Mouse (Mus musculus) layer of hippocampus, postnatal 25 days (tissue): ENCODE data around the gene Dnajb6. TPM values are rescaled to one million over a fixed set of nuclear protein-coding genes. Genes with fewer than 3 reads are reported as not detected.

Source experiments
- DNase-seq, 2 experiments: peaks; one replicate each; pipeline ENCODE4 v3.0.0; 2022; ENCODE audit warnings: mixed read lengths in 2 of 2, low spot score in 1 of 2; ENCODE audit errors: extremely low spot score in 1 of 2
- total RNA-seq, 2 experiments: library from RNA; stranded (reverse); gene quantifications; 2 replicates each; pipeline ENCODE4 v1.2.3; 2021

Gene Dnajb6
- total RNA-seq, 2 experiments from 2014 or later = 165 to 170 TPM

GRCm38 (mm10) chr5:29845038-29845437 lies 109.5 kb downstream of the Dnajb6 start:
- no peak for DNase-seq

GRCm38 (mm10) chr5:29847494-29847893 lies 112.0 kb downstream of the Dnajb6 start:
- DNase-seq = no peak

DNA sequence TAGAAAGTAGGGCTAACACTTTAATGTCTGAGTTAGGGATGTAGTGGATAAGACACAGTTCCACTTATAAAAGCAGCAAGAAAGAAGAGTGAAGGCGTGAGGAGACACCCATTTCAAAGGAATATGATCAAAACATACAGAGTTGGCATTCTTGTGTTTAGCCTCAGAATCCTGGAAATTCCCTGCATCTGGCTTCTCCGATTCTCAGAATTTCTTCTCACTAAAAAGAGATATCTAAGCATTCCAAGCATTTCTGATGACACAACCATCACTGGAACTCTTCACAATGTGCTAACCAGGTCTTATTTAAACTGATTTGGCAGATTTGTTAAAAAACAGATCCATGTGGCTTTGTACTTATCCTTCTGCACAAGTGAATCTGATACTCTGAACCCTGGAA lies 112.6 kb downstream of the Dnajb6 start:
- DNase-seq = no peak

- no peak for DNase-seq
Observed at GRCm38 (mm10) chr5:29852376-29852775, 116.9 kb downstream of the Dnajb6 start.

DNA sequence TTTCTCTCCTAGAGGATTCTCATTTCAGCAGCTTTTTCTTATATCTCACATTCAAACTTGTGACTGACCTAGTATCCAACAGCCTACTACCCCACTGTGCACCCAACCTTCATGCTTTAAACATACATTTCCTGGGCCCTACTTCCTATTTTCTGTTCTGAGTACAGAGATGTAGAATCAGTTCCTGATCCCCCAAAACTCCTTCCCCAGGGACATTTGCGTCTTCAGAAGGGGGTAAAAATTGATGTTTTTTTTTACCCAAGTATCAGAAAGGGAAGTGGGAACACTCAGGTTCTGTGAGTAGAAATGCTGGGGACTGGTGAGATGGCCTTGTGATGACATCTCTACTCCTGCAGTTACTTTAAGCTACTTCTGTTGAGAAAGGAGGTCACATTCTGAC lies 117.5 kb downstream of the Dnajb6 start:
- DNase-seq = no peak

GRCm38 (mm10) chr5:29854376-29854775 lies 118.9 kb downstream of the Dnajb6 start:
- DNase-seq = no peak

DNA sequence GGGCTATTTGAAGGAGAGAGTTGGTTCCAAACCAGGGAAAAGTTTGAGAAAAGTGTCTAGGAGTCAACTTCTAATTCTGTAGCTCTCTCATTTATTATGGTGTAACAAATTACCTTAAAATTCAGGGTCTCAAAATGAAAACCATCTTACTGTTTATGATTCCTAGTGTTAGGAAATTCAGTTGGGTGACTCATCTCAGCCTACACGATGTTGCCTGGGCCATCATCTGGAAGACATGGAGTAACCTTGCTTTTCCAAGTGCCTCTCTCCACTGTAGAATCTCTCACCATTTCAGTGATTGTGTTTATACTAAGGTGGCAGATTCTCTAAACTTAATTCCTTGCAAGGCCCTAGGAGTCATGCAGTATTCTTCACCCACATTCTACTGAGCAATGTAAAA lies 119.5 kb downstream of the Dnajb6 start:
- no peak for DNase-seq

GRCm38 (mm10) chr5:29861522-29861921 lies 126.0 kb downstream of the Dnajb6 start:
- no peak for DNase-seq

DNA sequence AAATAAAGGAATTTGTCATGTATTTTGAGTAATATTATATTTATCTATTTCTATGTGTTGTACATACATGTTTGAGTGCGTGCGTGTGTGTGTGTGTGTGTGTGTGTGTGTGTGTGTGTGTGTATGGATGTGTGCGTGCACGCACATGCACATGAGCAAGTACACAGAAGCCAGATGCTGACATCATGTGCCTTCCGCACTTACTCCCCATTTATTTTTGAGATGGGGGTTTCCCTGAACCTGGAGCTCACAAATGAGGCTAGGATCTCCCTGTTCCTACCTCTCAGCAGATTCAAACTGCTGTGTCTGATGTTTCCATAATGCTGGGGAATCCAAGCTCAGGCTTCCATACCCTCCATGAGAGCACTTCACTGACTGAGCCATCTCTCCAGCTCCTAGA lies 126.9 kb downstream of the Dnajb6 start:
- no peak for DNase-seq

DNA sequence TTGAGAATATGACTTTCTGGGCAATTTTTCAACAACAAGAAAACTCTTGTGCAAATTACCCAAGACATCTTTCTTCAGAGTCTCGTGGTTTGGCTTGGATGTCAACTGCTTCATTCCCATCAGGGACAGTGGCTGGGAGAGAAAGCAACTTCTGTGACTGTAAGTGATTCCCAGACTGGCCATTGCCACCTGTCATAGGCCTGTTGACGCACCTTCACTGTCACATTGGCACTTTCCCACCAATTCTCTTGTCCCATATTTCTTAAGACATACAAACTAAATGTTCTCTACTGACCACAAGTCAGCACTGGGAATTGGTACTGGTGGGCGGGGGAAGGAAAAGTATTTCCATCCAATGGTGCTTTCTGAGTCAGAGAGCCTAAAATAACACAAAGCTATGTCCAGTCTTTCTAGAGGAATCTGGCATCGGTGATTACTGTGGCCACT lies 128.8 kb downstream of the Dnajb6 start:
- DNase-seq = no peak

DNA sequence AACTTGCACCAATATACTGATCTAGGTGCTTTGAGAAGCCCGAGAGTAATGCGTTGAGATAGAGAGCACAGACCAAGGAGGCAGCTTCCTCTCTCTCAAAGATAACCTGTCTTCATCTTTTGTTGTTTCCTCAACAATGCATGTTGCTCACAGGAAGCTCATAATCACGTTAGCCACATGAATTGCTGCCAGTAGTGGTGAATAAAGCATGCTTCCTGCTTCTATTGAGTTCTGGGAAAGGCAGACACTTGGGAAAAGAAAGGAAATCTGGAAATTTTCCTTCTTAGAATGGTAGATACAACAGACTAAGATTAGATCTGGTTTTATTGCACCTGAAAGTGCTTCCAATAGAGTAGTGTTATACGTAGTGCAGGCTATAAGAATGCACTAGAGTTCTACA lies 129.5 kb downstream of the Dnajb6 start:
- DNase-seq = no peak

Other genes with a start within 250 kb of the Dnajb6 start
- gene Ube3c, start 166.4 kb upstream of the Dnajb6 start, total RNA-seq = 10 to 100 TPM; 74.1 to 77.5 TPM
- gene Gm5129, start 248 bp downstream of the Dnajb6 start, total RNA-seq = not detected